Mouse (Mus musculus) brain, adult 10 weeks (tissue): ENCODE data around the gene Nudt10. TPM values are rescaled to one million over a fixed set of nuclear protein-coding genes. Genes with fewer than 3 reads are reported as not detected.

Experiments
- polyA plus RNA-seq: library from polyadenylated mRNA; stranded (reverse); fragments of 350-450 nt; fragmentation: Illumina TruSeq; extraction: RNeasy Lipid Tissue Mini Kit (QIAGEN cat#74804); gene quantifications from one replicate; pipeline ENCODE4 v1.2.3, GENCODE M21; 2015; ENCODE audit warnings: low read depth, low replicate concordance

Nudt10 gene
- polyA plus RNA-seq: 25.6 TPM

GRCm38 (mm10) chrX:6172823-6173640, at the start of gene Nudt10:
Gene Nudt10 (minus strand): TSS chrX:6173015.

Other genes with a start within 250 kb of the Nudt10 start
- gene Nudt11, start 125.6 kb downstream of the Nudt10 start, polyA plus RNA-seq: 22.2 TPM
- not detected for gene AU022751, start 89.6 kb downstream of the Nudt10 start, polyA plus RNA-seq
- not detected for gene Bmp15, start 147.7 kb upstream of the Nudt10 start, polyA plus RNA-seq
- 2.3 TPM for gene Shroom4, start 226.8 kb upstream of the Nudt10 start, polyA plus RNA-seq